Mouse (Mus musculus) brown adipose tissue, adult 24 weeks (tissue): ENCODE data around the gene Tmem163. TPM values are rescaled to one million over a fixed set of nuclear protein-coding genes. Genes with fewer than 3 reads are reported as not detected.
A peak's percentile ranks its signal among the peaks of the same experiment; 100 is the strongest.

Source experiments
- H3K27ac ChIP-seq: fragments of 200-500 bp; replicated peaks from 2 replicates; pipeline ENCODE4 v1.5.1; 2012; ENCODE audit warnings: low read depth, mild to moderate bottlenecking, low read length
- H3K4me1 ChIP-seq: fragments of 200-500 bp; 2 replicates; pipeline ENCODE4 v1.6.1; 2012; ENCODE audit warnings: low read length, mixed read lengths; ENCODE audit not compliant: control insufficient read depth, insufficient read depth, insufficient read length
- H3K4me3 ChIP-seq: fragments of 200-500 bp; 2 replicates; pipeline ENCODE4 v1.5.1; 2012; ENCODE audit warnings: low read depth, mild to moderate bottlenecking, low read length, moderate library complexity; ENCODE audit not compliant: insufficient read depth
- polyA plus RNA-seq: library from polyadenylated mRNA; stranded (reverse); fragments of >200 nt; gene quantifications from 2 replicates; pipeline ENCODE4 v1.2.4, GENCODE M21; 2012; ENCODE audit not compliant: missing spikeins, insufficient read depth, insufficient read length

Tmem163 gene
- not detected in 2 replicates for polyA plus RNA-seq

GRCm38 (mm10) chr1:127679498-127680133, at the start of gene Tmem163:
Gene Tmem163, minus strand, starts transcription at chr1:127679548.
- Histone ChIP-seq H3K27ac (no peak within 1 kb of the TSS), H3K4me3 (no peak within 1 kb of the TSS), H3K4me1 (no peaks in the 10 kb centered on the region)

GRCm38 (mm10) chr1:127729096-127729495, 49.7 kb upstream of the Tmem163 start, which contains the start of gene Acmsd:
Gene Acmsd, plus strand, starts transcription at chr1:127729413.
- Histone ChIP-seq H3K4me3 (no peak within 1 kb of the TSS), H3K4me1 (no peaks in the 10 kb centered on the region), H3K27ac (no peak within 1 kb of the TSS)

- H3K27ac ChIP-seq, result no peak overlapping the region
- H3K4me3 ChIP-seq, result no peak overlapping the region
- no peaks in the 10 kb centered on the region for H3K4me1 ChIP-seq
Measured at GRCm38 (mm10) chr1:127723596-127723995, 44.2 kb upstream of the Tmem163 start.

GRCm38 (mm10) chr1:127718290-127718689, 38.9 kb upstream of the Tmem163 start:
- no peaks in the 10 kb centered on the region for H3K4me1 ChIP-seq
- H3K4me3 ChIP-seq, result no peak overlapping the region
- H3K27ac ChIP-seq, result no peak overlapping the region

GRCm38 (mm10) chr1:127716441-127716840, 37.1 kb upstream of the Tmem163 start:
- Histone ChIP-seq H3K27ac (no peak overlapping the region), H3K4me1 (no peaks in the 10 kb centered on the region), H3K4me3 (no peak overlapping the region)

GRCm38 (mm10) chr1:127706269-127706668, 26.9 kb upstream of the Tmem163 start:
- Histone ChIP-seq H3K4me3 (no peak overlapping the region), H3K4me1 (no peaks in the 10 kb centered on the region), H3K27ac (no peak overlapping the region)

GRCm38 (mm10) chr1:127702187-127702586, 22.8 kb upstream of the Tmem163 start:
- no peaks in the 10 kb centered on the region for H3K4me1 ChIP-seq
- no peak overlapping the region for H3K4me3 ChIP-seq
- H3K27ac ChIP-seq, result no peak overlapping the region

- Histone ChIP-seq H3K4me1 (no peaks in the 10 kb centered on the region), H3K27ac (no peak overlapping the region), H3K4me3 (no peak overlapping the region)
Measured at GRCm38 (mm10) chr1:127696533-127696932, 17.2 kb upstream of the Tmem163 start.

GRCm38 (mm10) chr1:127677661-127678580, 1.4 kb downstream of the Tmem163 start:
- Histone ChIP-seq H3K4me3 (peak overlapping the region; percentile 49), H3K27ac (no peak overlapping the region), H3K4me1 (no peaks in the 10 kb centered on the region)

- Histone ChIP-seq H3K4me3 (peak overlapping the region; percentile 49), H3K27ac (no peak overlapping the region), H3K4me1 (no peaks in the 10 kb centered on the region)
Measured at GRCm38 (mm10) chr1:127677131-127677631, 2.2 kb downstream of the Tmem163 start.

- Histone ChIP-seq H3K4me1 (no peaks in the 10 kb centered on the region), H3K4me3 (no peak overlapping the region), H3K27ac (no peak overlapping the region)
Measured at GRCm38 (mm10) chr1:127676516-127677099, 2.7 kb downstream of the Tmem163 start.

- Histone ChIP-seq H3K4me1 (no peaks in the 10 kb centered on the region), H3K4me3 (no peak overlapping the region), H3K27ac (no peak overlapping the region)
Measured at GRCm38 (mm10) chr1:127676116-127676515, 3.2 kb downstream of the Tmem163 start.

GRCm38 (mm10) chr1:127675253-127675652, 4.1 kb downstream of the Tmem163 start:
- no peaks in the 10 kb centered on the region for H3K4me1 ChIP-seq

GRCm38 (mm10) chr1:127673221-127674050, 5.9 kb downstream of the Tmem163 start:
- H3K4me1 ChIP-seq, result no peaks in the 10 kb centered on the region
- H3K4me3 ChIP-seq, result no peak overlapping the region
- no peak overlapping the region for H3K27ac ChIP-seq

More at GRCm38 (mm10) chr1:127675253-127675652, 4.1 kb downstream of the Tmem163 start:
- Histone ChIP-seq H3K4me3 (no peak overlapping the region), H3K27ac (no peak overlapping the region)
